Mouse (Mus musculus) neural tube, postnatal 0 days (tissue): ENCODE data around the gene Tgm3. TPM values are rescaled to one million over a fixed set of nuclear protein-coding genes. Genes with fewer than 3 reads are reported as not detected.

ENCODE experiments used
- microRNA-seq: library from miRNA; unstranded; fragments of <30 nt; microRNA quantifications from one replicate; pipeline ENCODE4, GENCODE M21; 2016
- polyA plus RNA-seq: library from polyadenylated mRNA; unstranded; fragments of >200 nt; fragmentation: Nextera tagmentation; extraction: Ambion mirVana; gene quantifications from 2 replicates; pipeline ENCODE4 v1.2.1, GENCODE M21; 2015

Gene Tgm3
- not detected in 2 replicates for polyA plus RNA-seq

GRCm38 (mm10) chr2:130012026-130012425, at the start of gene Tgm3:
Gene Tgm3, plus strand, starts transcription at chr2:130012349.

Small RNA genes within 50 kb of the gene (microRNA-seq; reads per million reads assigned to microRNA genes)
- not detected for gene Mir6339

Other genes starting within 250 kb of the Tgm3 start
- 6.1 and 7.0 TPM in 2 replicates for gene Stk35, start 211.8 kb upstream of the Tgm3 start, polyA plus RNA-seq
- 0.06 and 0.13 TPM in 2 replicates for gene Tgm6, start 100.1 kb downstream of the Tgm3 start, polyA plus RNA-seq
- gene Snrpb, start 167.1 kb downstream of the Tgm3 start, polyA plus RNA-seq = 256 and 282 TPM in 2 replicates
- gene Tmc2, start 182.8 kb downstream of the Tgm3 start, polyA plus RNA-seq = not detected in 2 replicates